Mouse (Mus musculus) hindbrain, embryonic 11.5 days (tissue): ENCODE data around the gene Atp1a4. TPM values are rescaled to one million over a fixed set of nuclear protein-coding genes. Genes with fewer than 3 reads are reported as not detected.
"Not testable (repeated sequence)": the region's sequence is repeated elsewhere in the genome, so short reads cannot be mapped to it uniquely, and the experiment has no call there.

Experiments
- ATAC-seq: fragments of 200-750 bp; cut with Nextera tagmentation; 2 replicates; pipeline ENCODE4 v1.8.0; 2017; ENCODE audit warnings: mild to moderate bottlenecking, moderate TSS enrichment, moderate library complexity; ENCODE audit not compliant: low FRiP score
- DNase-seq: peaks from one replicate; pipeline ENCODE4 v3.0.0-alpha.2; 2015; ENCODE audit warnings: low spot score
- H3K27ac ChIP-seq: fragments of 300-500 bp; sonication (generic); 2 replicates; pipeline ENCODE4 v1.5.1; 2014; ENCODE audit warnings: mild to moderate bottlenecking, low read depth, low read length
- H3K27me3 ChIP-seq: fragments of 300-500 bp; sonication (generic); 2 replicates; pipeline ENCODE4 v1.6.1; 2014; ENCODE audit warnings: mild to moderate bottlenecking, low read length, moderate library complexity, mixed read lengths; ENCODE audit not compliant: control insufficient read depth, insufficient read depth
- H3K36me3 ChIP-seq: fragments of 300-500 bp; sonication (generic); 2 replicates; pipeline ENCODE4 v1.6.1; 2014; ENCODE audit warnings: mild to moderate bottlenecking, low read length, moderate library complexity, mixed read lengths; ENCODE audit not compliant: control insufficient read depth, insufficient read depth
- H3K4me1 ChIP-seq: fragments of 300-500 bp; sonication (generic); replicated peaks from 2 replicates; pipeline ENCODE4 v1.6.1; 2014; ENCODE audit warnings: low read length, mixed read lengths; ENCODE audit not compliant: control insufficient read depth, insufficient read depth
- H3K4me2 ChIP-seq: fragments of 300-500 bp; sonication (generic); replicated peaks from 2 replicates; pipeline ENCODE4 v1.6.1; 2014; ENCODE audit warnings: mild to moderate bottlenecking, low read depth, low read length
- H3K4me3 ChIP-seq: fragments of 300-500 bp; sonication (generic); 2 replicates; pipeline ENCODE4 v1.5.1; 2014; ENCODE audit warnings: low read depth, low read length
- H3K9ac ChIP-seq: fragments of 300-500 bp; sonication (generic); 2 replicates; pipeline ENCODE4 v1.6.1; 2014; ENCODE audit warnings: low read depth, low read length
- H3K9me3 ChIP-seq: fragments of 300-500 bp; sonication (generic); 2 replicates; pipeline ENCODE4 v1.6.1; 2016; ENCODE audit warnings: low read length; ENCODE audit not compliant: control insufficient read depth
- WGBS: fragments of 180-500 bp; shearing (Covaris S2); extraction: QIAGEN DNeasy Blood & Tissue Kit; methylation state at CpG from one replicate; pipeline ENCODE4 v1.1.7; 2014; 5-methylcytosine and 5-hydroxymethylcytosine counted together
- polyA plus RNA-seq: library from polyadenylated mRNA; unstranded; fragments of >200 nt; fragmentation: Nextera tagmentation; extraction: Ambion mirVana; gene quantifications from 2 replicates; pipeline ENCODE4 v1.2.1, GENCODE M21; 2014

Atp1a4 gene
- polyA plus RNA-seq, 1 experiment from 2014 or later: not detected

DNA sequence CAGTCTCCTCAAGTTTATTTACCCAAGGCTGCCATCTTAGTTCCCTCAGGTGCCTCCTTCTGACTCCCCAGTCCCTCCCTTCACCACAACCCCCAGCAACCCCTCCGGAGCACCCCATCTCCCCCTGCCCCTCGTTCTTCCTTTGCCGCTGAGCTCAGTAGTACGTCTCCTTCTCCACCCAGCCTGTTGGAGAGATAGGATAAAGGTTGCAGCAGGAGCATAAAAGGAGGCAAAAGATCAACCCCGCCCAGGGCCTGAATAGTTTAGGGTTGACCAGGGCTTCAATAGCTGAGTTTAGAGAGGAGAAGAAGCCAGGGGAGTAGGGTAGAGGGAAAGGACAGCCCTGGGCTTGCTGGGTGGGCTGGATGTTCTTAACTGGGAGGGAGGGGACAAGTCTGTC is 16.3 kb upstream of the Atp1a4 start:
- no peak overlapping the region for H3K27ac ChIP-seq
- no peaks in the 10 kb centered on the region for H3K27me3 ChIP-seq
- no peak overlapping the region for H3K4me3 ChIP-seq
- H3K9me3 ChIP-seq: no peaks in the 10 kb centered on the region
- no peaks in the 10 kb centered on the region for H3K36me3 ChIP-seq
- no peak for DNase-seq
- 77% methylated on average over 5 of the region's 5 CpGs for WGBS
- no peak for ATAC-seq
- no peaks in the 10 kb centered on the region for H3K4me1 ChIP-seq
- no peak overlapping the region for H3K9ac ChIP-seq
- no peak overlapping the region for H3K4me2 ChIP-seq

DNA sequence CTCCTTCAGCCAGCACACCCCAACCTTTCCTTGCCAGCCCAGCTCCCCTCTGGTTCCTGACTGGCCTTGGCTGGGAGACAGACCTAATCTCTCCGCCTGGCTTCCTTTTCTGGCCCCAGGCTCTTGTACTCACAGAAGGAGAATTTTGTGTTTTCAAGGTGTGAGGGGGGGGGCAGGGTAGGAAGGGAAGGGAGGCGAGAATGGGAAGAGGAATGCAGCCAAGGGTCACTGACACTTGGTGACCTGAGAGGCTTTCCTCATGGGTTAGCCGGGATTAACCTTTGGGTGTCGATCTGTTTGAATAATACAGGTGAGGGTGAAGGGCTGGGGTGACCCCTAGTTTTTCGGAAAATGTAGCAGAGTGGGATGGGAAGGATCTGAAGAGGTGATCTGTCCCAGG is 15.9 kb upstream of the Atp1a4 start:
- no peak overlapping the region for H3K4me2 ChIP-seq
- H3K27me3 ChIP-seq: no peaks in the 10 kb centered on the region
- ATAC-seq (no peak), DNase-seq (no peak)
- no peaks in the 10 kb centered on the region for H3K4me1 ChIP-seq
- no peak overlapping the region for H3K27ac ChIP-seq
- H3K36me3 ChIP-seq: no peaks in the 10 kb centered on the region
- H3K9ac ChIP-seq: no peak overlapping the region
- WGBS: 74% methylated on average over 5 of the region's 5 CpGs
- H3K4me3 ChIP-seq: no peak overlapping the region
- no peaks in the 10 kb centered on the region for H3K9me3 ChIP-seq

DNA sequence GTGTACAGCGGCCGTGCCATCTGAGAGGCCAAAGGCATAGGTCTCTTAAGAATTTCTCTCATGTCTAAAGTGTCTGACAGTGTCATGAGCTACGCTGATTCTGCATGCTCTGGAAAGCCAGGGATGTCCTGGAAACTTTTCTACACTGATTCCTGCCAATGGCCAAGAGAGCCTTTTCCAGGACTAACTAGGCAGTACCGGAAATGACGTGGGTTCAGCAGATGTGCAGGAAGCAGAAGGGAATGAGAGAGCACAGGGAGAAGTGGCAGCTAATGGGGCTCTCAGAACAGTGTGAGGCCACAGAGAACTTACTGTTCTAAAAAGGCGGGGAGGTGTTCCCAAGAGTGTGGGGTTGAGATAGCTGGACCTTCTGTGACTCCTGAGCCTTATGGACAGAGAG is 15.2 kb upstream of the Atp1a4 start:
- 89% methylated on average over 6 of the region's 6 CpGs for WGBS
- ATAC-seq (no peak), DNase-seq (no peak)
- Histone ChIP-seq H3K27ac (no peak overlapping the region), H3K9me3 (no peaks in the 10 kb centered on the region), H3K9ac (no peak overlapping the region), H3K4me2 (no peak overlapping the region), H3K4me3 (no peak overlapping the region), H3K27me3 (no peaks in the 10 kb centered on the region), H3K36me3 (no peaks in the 10 kb centered on the region), H3K4me1 (no peaks in the 10 kb centered on the region)

DNA sequence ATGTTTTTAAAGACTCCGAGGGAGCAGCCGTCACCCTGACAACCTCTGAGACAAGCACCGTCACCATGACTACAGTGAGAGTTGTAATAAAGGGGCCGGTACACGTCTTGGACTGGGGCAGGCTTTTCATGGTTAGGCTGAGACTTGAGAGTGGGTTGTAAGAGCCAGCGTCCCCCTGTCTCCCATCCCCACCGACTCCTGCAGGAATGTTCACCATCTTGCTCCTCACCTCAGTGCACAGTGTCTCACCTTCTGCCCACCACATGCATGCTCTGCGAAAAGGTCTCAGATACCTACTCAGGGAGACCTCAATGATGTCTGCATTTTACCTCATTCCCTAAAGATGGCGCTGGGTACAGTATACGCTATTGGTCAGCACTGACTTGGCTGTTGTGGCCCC is 13.6 kb upstream of the Atp1a4 start:
- Histone ChIP-seq H3K9ac (no peak overlapping the region), H3K27ac (no peak overlapping the region)
- ATAC-seq: peak; percentile 75

DNA sequence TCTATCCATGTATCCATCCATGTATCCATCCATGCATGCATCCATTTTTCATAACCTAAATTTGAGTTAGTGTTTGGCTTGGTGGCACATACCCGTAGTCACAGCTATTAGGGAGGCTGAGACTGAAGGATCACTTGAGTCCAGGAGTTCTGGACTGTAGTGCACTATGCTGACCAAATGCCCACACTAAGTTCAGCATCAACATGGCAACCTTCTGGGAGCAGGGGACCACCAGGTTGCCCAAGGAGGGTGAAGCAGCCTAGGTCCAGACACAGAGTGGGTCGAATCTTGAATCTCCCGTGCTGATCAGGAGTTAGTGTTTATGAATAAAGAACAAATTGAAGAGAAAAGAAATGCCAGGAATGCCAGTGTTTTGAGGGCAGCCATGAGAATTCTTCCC is 13.0 kb upstream of the Atp1a4 start:
- Histone ChIP-seq H3K4me3 (no peak overlapping the region), H3K36me3 (no peaks in the 10 kb centered on the region), H3K27me3 (no peaks in the 10 kb centered on the region), H3K4me2 (no peak overlapping the region), H3K4me1 (no peaks in the 10 kb centered on the region), H3K9me3 (no peaks in the 10 kb centered on the region), H3K9ac (no peak overlapping the region), H3K27ac (no peak overlapping the region)
- ATAC-seq: peak; percentile 47; the same call in 1 of the 2 replicates
- no peak for DNase-seq
- 86% methylated on average over 3 of the region's 3 CpGs for WGBS

More for the DNA sequence above, 13.6 kb upstream of the Atp1a4 start:
- WGBS: 59% methylated on average over 10 of the region's 10 CpGs
- no peaks in the 10 kb centered on the region for H3K9me3 ChIP-seq
- H3K4me1 ChIP-seq: no peaks in the 10 kb centered on the region
- H3K4me3 ChIP-seq: no peak overlapping the region
- no peaks in the 10 kb centered on the region for H3K36me3 ChIP-seq
- H3K4me2 ChIP-seq: no peak overlapping the region
- no peaks in the 10 kb centered on the region for H3K27me3 ChIP-seq
- peak; percentile 51 for DNase-seq

DNA sequence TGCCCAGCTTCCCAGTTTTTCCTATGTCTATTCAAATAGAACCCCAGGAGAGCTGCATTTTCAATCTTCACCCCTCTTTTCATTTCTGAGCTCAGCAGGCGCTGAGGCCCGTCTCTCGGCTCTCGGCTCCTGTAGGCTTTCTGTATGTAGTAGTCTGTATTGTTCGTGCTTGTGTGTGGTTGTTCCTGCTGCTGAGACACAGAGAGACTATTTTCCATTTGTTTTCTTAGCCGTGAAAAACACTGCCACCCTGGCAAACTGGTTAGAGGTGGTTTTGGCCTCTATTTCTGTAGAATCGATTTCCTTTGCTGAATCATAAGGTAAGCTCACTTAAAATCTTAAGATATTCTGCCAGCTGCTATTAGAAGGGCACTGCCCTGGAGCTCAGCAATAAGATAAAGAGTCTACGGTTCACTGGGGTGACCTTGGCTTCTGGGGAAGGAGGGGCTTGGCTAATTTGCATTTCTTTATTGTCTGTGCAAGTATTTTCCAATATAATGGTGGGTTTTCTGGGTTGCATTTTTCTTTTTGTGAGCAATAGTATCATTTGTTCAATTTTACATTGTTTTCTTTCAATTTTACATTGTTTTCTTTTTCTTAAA is 3.4 kb upstream of the Atp1a4 start, which contains the start of gene Igsf8:
Gene Igsf8 (plus strand): TSS at position 165 of the 602 bp plus-strand sequence.
- Histone ChIP-seq H3K4me1 (no peaks in the 10 kb centered on the region; the same call in 1 of the 2 replicates), H3K9me3 (no peaks in the 10 kb centered on the region), H3K36me3 (no peaks in the 10 kb centered on the region), H3K9ac (no peak within 1 kb of the TSS), H3K27me3 (no peaks in the 10 kb centered on the region), H3K4me3 (no peak within 1 kb of the TSS), H3K4me2 (0 out of 2 replicates have a peak within 1 kb of the TSS, but pooled peaks have one; percentile 15), H3K27ac (peak within 1 kb of the TSS; percentile 71)
- peak; percentile 80 for ATAC-seq
- WGBS: 20% methylated on average over 8 of the region's 8 CpGs
- peak; percentile 53 for DNase-seq

DNA sequence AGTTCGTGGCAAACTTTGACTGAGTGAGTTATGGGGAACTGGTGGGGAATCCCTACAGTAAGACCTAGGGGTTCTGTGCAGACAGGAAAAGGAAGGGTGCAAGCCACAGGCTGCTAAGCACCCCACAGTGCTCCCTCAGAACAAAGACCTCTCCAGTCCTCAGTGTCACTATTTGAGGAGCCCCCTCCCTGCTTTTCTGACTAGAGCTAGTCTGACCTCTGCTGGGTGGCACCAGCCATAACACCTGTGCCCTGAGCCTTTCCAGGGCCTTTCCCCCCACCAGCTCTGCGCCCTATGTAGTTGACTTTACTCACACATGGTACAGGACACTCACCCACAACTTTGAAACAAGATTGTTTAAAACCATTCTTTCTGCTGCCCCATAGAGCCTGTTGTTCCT is 10.5 kb downstream of the Atp1a4 start:
- Histone ChIP-seq H3K27me3 (peaks cover 8% of the 10 kb centered on the region; the same call in 1 of the 2 replicates), H3K36me3 (no peaks in the 10 kb centered on the region), H3K4me1 (no peaks in the 10 kb centered on the region), H3K4me3 (no peak overlapping the region), H3K27ac (no peak overlapping the region), H3K4me2 (no peak overlapping the region), H3K9ac (no peak overlapping the region), H3K9me3 (no peaks in the 10 kb centered on the region)
- 54% methylated on average over 2 of the region's 2 CpGs for WGBS
- ATAC-seq (peak; percentile 63), DNase-seq (peak; percentile 65)

DNA sequence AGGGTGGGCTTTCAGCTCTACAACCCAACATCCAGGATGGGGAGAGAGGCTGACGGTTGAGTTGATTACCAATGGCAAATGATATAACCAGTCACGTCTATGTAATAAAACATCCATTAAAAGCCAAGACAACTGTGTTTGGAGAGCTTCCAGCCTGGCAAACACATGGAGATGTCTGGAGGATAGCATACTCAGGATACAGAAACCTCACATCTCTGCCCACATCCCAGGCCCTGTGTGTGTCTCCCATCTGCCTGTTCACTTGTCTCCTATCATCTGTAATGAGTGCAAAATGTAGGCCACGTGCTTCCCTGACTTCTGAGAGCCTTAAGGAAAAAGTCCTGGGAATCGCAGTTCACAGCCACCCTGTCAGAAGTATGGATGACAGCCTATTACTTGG is 11.0 kb downstream of the Atp1a4 start:
- no peak for DNase-seq
- WGBS: 69% methylated on average over 4 of the region's 4 CpGs
- ATAC-seq: 0 out of 2 replicates have a peak, but pooled peaks have one; percentile 5

DNA sequence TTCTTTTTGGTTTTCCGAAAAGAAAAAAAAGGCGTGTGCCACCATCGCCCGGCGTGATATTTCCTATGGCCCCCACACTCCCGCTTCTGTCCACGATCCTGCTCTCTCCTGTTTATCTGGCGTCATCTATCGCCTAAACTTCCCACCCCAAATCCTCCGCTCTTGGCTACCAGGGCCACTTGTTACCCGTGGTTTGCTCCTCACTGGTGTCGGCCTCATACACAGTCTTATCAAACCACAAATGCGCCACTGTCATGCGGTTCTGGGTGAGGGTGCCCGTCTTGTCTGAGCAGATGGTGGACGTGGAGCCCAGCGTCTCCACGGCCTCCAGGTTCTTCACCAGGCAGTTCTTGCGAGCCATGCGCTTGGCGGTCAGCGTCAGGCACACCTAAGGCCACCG is 13.6 kb downstream of the Atp1a4 start:
- WGBS: 42% methylated on average over 23 of the region's 23 CpGs
- H3K9ac ChIP-seq, DNase-seq, H3K27ac ChIP-seq, H3K27me3 ChIP-seq, ATAC-seq, H3K36me3 ChIP-seq, H3K4me3 ChIP-seq, H3K9me3 ChIP-seq, H3K4me1 ChIP-seq, H3K4me2 ChIP-seq: not testable (repeated sequence)

More for the DNA sequence above, 11.0 kb downstream of the Atp1a4 start:
- Histone ChIP-seq H3K9me3 (no peaks in the 10 kb centered on the region), H3K27ac (no peak overlapping the region), H3K4me1 (no peaks in the 10 kb centered on the region), H3K4me2 (no peak overlapping the region), H3K9ac (no peak overlapping the region), H3K4me3 (no peak overlapping the region), H3K27me3 (peaks cover 8% of the 10 kb centered on the region; the same call in 1 of the 2 replicates), H3K36me3 (no peaks in the 10 kb centered on the region)
